Mouse (Mus musculus) liver, postnatal 0 days (tissue): ENCODE measurements around the gene Hoxa6.

Experiments used
- CTCF ChIP-seq: sonication (generic); IDR thresholded peaks from 2 replicates; pipeline ENCODE4 v1.5.1; 2016; ENCODE audit warnings: antibody characterized with exemption, low read depth
- EP300 ChIP-seq: IDR thresholded peaks from 2 replicates; pipeline ENCODE4 v1.6.1; 2016; ENCODE audit warnings: antibody characterized with exemption, low read depth, mild to moderate bottlenecking

DNA sequence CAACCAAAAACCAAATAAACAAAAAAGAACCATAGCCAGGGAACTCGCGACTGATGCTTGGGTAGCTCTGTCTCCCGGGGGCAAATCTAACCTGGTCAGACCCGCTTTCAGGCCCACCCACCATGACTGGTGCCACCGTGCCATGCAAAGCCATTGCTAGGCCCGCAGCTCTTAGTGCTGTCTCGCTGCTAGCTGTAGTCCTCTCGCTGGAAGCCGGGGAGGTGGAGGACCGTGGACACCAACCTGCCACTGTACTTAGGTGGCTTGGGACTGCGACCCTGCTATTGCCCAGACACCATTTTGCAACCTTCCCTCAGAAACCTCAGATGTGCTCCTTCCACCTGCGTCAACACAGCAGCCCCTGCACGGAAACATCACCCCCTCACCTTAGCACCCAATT lies 3.4 kb upstream of the Hoxa6 start:
- TF ChIP-seq EP300 (no peak), CTCF (no peak)
